Mouse (Mus musculus) heart, embryonic 14.5 days (tissue): ENCODE measurements at regions not wholly inside any gene's neighbourhood (a gene's known extent, or its start where the extent isn't known, plus 50 kb on each side); places are given as distances from the start of the nearest gene placed in this dataset.

ENCODE experiments used
- ATAC-seq: fragments of 200-750 bp; cut with Nextera tagmentation; 2 replicates; pipeline ENCODE4 v1.8.0; 2017; ENCODE audit warnings: low read depth, moderate TSS enrichment; ENCODE audit not compliant: insufficient number of reproducible peaks, insufficient read depth, low FRiP score
- H3K27ac ChIP-seq, 2 experiments: fragments of 200-500 bp in 1 of 2; fragments of 300-500 bp in 1 of 2; sonication (generic) in 1 of 2; replicated peaks in 1 of 2; 2 replicates each; pipeline ENCODE4 v1.5.1; 2012 to 2014; ENCODE audit warnings: low read depth in 2 of 2, low read length in 2 of 2, control low read depth in 1 of 2, mild to moderate bottlenecking in 1 of 2, mixed read lengths in 1 of 2; ENCODE audit not compliant: control insufficient read depth in 1 of 2, insufficient read depth in 1 of 2
- H3K27me3 ChIP-seq: fragments of 300-500 bp; sonication (generic); 2 replicates; pipeline ENCODE4 v1.6.1; 2014; ENCODE audit warnings: mild to moderate bottlenecking, low read length, control low read depth; ENCODE audit not compliant: control insufficient read depth, insufficient read depth
- H3K36me3 ChIP-seq: fragments of 300-500 bp; sonication (generic); 2 replicates; pipeline ENCODE4 v1.6.1; 2014; ENCODE audit warnings: mild to moderate bottlenecking, control low read depth, low read length, mixed read lengths; ENCODE audit not compliant: control insufficient read depth, insufficient read depth
- H3K4me1 ChIP-seq, 2 experiments: fragments of 200-500 bp in 1 of 2; fragments of 300-500 bp in 1 of 2; sonication (generic) in 1 of 2; 2 replicates each; pipeline ENCODE4 v1.6.1; 2012 to 2014; ENCODE audit warnings: low read length in 2 of 2, control low read depth in 1 of 2, mixed read lengths in 1 of 2; ENCODE audit not compliant: control insufficient read depth in 2 of 2, insufficient read depth in 2 of 2
- H3K4me2 ChIP-seq: fragments of 300-500 bp; sonication (generic); 2 replicates; pipeline ENCODE4 v1.6.1; 2014; ENCODE audit warnings: mild to moderate bottlenecking, low read length
- H3K4me3 ChIP-seq, 2 experiments: fragments of 200-500 bp in 1 of 2; fragments of 300-500 bp in 1 of 2; sonication (generic) in 1 of 2; 2 replicates each; pipeline ENCODE4 v1.5.1; 2012 to 2014; ENCODE audit warnings: low read length in 2 of 2, mild to moderate bottlenecking in 2 of 2, control low read depth in 1 of 2, low read depth in 1 of 2, moderate library complexity in 1 of 2; ENCODE audit not compliant: control insufficient read depth in 1 of 2, insufficient read depth in 1 of 2
- H3K9ac ChIP-seq: fragments of 300-500 bp; sonication (generic); 2 replicates; pipeline ENCODE4 v1.6.1; 2014; ENCODE audit warnings: mild to moderate bottlenecking, low read length
- H3K9me3 ChIP-seq: fragments of 300-500 bp; sonication (generic); 2 replicates; pipeline ENCODE4 v1.6.1; 2016; ENCODE audit warnings: low read length, control low read depth; ENCODE audit not compliant: control insufficient read depth
- WGBS: fragments of 180-500 bp; shearing (Covaris S2); extraction: QIAGEN DNeasy Blood & Tissue Kit; methylation state at CpG from one replicate; pipeline ENCODE4 v1.1.7; 2014; 5-methylcytosine and 5-hydroxymethylcytosine counted together

DNA sequence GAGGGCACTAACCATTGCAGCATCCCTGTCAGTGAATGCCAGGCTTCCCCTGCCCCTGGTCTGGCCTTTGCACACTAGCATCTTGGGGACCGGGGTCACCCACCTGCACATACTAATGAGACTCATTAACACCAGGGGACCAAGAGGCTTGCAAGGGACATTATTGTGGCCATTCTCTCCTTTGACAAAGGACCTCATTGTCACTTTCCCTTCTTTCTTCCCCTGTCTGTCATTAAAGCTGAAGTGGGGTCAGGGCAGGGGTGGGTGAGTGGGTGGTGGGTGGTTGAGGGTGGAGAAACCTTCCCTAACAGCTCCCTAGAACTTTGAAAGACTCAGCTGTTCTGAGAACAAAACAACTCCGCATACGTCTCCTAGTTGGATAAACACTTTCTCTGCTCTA, 356.4 kb upstream of the Id2 start:
- Histone ChIP-seq H3K27me3 (no peaks in the 10 kb centered on the region), H3K9ac (no peak overlapping the region), H3K4me1 (peaks cover 0 to 9% of the 10 kb centered on the region in 2 experiments), H3K9me3 (no peaks in the 10 kb centered on the region), H3K36me3 (no peaks in the 10 kb centered on the region), H3K4me2 (no peak overlapping the region), H3K4me3 (no peak overlapping the region), H3K27ac (no peak overlapping the region)
- WGBS, result 75% methylated on average over 3 of the region's 3 CpGs
- no peak for ATAC-seq

DNA sequence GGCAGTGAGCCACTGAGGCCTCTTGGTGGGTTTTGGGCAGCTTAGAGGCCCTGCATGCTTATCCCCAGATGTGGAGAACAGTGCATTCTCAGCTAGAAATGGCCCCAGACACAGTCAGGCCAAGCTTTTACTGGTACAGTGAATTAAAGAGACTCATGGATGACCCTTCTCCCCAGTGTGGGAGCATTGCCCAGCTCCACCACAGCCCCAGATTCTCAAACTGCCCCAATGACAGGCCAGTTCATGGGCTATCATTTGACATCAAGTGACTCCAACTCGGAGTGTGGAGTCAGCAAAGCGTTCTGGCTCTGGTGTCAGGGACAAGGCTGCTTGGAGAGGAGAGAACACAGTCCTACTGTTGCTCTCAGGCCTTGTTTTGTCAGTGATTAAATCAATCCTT, 354.2 kb upstream of the Id2 start:
- Histone ChIP-seq H3K27me3 (no peaks in the 10 kb centered on the region), H3K4me3 (no peak overlapping the region), H3K4me2 (no peak overlapping the region), H3K4me1 (peaks cover 0 to 9% of the 10 kb centered on the region in 2 experiments), H3K9me3 (no peaks in the 10 kb centered on the region), H3K9ac (no peak overlapping the region), H3K27ac (no peak overlapping the region), H3K36me3 (no peaks in the 10 kb centered on the region)
- WGBS, result 83% methylated on average over 2 of the region's 2 CpGs
- no peak for ATAC-seq

DNA sequence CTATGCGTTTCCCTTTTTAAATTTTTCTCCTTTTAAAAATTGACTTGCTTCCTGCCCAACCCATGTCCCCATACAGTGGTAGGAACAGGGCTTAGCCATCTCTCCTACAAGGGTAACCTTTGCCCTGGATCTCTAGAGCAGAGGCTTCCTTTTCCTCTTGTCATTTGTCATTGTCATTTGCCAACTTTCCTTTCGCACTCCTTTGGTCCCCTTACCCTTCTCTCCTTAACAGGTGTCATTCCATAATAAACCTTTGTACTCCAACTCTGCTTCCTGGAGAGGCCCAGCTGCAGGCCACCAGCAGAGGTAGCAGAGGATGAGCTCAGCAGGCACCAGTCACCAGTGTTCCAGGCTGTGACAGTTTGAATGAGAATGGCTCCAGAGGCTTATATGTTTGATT, 347.4 kb upstream of the Id2 start:
- Histone ChIP-seq H3K4me1 (no peaks in the 10 kb centered on the region), H3K4me3 (no peak overlapping the region), H3K9me3 (no peaks in the 10 kb centered on the region), H3K27me3 (no peaks in the 10 kb centered on the region), H3K9ac (no peak overlapping the region), H3K4me2 (no peak overlapping the region), H3K36me3 (no peaks in the 10 kb centered on the region), H3K27ac (no peak overlapping the region)
- ATAC-seq, result no peak
- WGBS, result 89% methylated on average over 2 of the region's 2 CpGs

DNA sequence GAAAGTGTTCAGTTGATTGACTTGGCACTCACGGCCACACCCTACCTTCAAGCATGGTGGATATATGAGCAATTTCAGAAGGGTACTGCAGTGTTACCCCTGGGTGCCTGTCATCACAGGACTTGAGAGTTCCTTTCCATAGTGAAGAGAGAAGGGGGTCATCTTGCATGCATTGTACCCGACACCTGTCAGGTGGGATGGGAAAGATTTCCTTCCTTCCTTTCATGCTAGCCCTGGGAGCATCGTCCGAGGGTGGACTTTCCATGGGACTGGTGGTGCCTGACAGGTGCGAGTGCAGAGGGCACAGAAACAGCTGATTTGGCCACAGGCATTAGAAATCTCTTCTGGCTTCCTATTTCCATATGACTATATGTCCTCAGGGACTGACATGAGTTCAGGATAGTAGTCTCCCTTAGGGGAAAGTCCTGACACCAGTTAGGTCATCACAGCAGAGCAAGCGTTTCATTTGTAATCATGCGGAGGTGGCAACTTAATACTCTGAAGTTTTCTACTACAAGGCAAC, 342.1 kb upstream of the Id2 start:
- Histone ChIP-seq H3K4me2 (no peak overlapping the region), H3K27ac (no peak overlapping the region), H3K36me3 (no peaks in the 10 kb centered on the region), H3K9ac (no peak overlapping the region), H3K4me1 (peaks cover 2 to 3% of the 10 kb centered on the region in 2 experiments; a peak in 3 of 4 replicates), H3K27me3 (no peaks in the 10 kb centered on the region), H3K9me3 (no peaks in the 10 kb centered on the region), H3K4me3 (no peak overlapping the region)
- no peak for ATAC-seq
- WGBS, result 89% methylated on average over 7 of the region's 7 CpGs

DNA sequence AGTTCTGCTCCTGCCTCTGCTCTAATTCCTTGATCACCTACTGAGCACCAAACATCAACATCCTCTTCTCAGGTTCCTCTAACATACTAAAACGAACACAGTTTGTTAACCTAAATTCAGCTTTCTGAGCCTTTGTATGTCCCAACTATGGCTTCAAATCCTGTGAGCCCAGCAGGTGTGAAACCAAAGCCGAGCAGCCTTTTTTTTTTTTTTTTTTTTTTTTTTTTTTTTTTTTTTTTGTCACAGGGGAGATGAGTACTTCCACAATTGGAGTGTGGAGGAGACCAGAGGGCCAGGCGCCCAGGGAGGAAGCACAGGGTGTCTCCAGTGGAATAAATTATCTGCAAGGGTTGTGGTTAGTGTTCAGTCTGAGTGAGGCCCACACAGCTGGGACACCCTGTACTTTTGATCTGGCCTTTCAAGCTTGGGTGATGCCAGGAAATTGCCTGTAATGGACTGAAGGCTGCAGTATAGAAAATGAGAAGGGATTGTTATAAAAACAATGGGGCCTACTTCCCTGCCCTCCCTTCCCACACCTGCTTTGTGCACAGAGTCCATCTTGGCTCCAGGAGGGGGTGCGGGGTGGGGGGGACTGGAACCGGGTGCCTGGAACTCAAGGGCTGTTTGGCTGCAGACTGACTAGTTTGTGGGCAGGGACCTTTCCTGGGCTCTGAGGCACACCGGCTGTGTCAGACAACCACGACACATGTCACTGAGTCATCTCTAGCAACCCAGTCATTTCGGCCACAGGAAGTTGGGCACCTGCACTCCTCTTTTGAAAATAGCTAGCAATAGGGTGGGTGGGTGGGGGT, 341.5 kb upstream of the Id2 start:
- Histone ChIP-seq H3K9me3 (no peaks in the 10 kb centered on the region), H3K4me2 (no peak overlapping the region), H3K4me3 (no peak overlapping the region), H3K27me3 (no peaks in the 10 kb centered on the region), H3K9ac (no peak overlapping the region), H3K36me3 (no peaks in the 10 kb centered on the region), H3K27ac (no peak overlapping the region), H3K4me1 (peaks cover 2 to 3% of the 10 kb centered on the region in 2 experiments; a peak in 3 of 4 replicates)
- no peak for ATAC-seq
- 75% methylated on average over 8 of the region's 8 CpGs for WGBS

DNA sequence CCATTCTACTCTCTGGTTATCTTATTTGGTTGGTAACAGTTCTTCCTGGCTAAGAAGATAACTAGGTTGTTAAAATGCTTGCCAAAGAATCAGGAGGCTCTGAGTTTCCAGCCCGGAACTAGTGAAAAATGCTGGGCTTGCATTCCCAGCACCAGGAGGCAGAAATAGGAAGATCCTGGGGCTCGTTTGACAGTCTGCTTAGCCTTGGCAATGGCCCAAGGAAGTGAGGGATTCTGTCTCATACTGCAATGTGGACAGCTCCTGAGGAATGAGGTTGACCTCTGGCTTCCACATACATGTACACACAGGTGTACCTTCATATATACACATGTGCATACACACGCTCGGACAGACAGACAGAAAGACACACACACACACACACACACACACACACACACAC, 340.6 kb upstream of the Id2 start:
- H3K36me3 ChIP-seq, result no peaks in the 10 kb centered on the region
- H3K27ac ChIP-seq, result no peak overlapping the region
- 53% methylated on average over 4 of the region's 4 CpGs for WGBS
- H3K4me3 ChIP-seq, result no peak overlapping the region
- H3K4me1 ChIP-seq, result peaks cover 3 to 4% of the 10 kb centered on the region in 2 experiments; a peak in 3 of 4 replicates
- H3K4me2 ChIP-seq, result no peak overlapping the region
- ATAC-seq, result no peak
- no peaks in the 10 kb centered on the region for H3K27me3 ChIP-seq
- no peaks in the 10 kb centered on the region for H3K9me3 ChIP-seq
- H3K9ac ChIP-seq, result no peak overlapping the region

DNA sequence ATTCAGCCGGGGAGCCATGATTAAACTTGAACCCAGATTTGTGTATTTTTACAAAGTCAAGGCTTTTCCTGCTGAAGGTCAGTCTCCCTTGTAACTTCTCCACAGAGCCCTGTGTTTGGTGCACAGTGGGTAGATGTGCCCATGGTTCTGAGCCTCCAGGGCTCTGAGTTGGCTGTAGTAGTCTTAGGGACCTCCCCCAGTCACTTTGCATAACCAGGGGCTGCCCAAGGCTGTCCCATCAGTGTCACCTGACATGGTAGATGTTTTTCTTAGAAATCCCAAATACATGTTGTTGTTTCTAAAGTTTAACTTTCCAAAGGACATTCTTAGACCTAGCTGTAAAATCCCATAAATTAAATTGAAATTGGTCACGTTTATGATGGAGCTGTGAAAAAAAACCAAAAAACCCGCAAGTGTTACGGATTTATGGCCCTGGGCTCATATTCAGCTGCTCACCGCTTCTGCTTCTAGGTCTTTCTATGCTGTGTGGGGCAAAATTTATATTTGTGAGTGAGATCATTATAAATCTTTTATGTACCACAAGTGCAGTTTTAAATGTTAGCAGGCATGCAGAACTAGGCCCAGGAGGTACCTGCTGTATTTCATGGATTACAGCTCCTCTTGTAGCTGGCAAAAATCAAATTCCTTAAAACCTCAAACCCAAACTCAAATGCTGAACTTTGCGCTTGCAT, 339.4 kb upstream of the Id2 start:
- Histone ChIP-seq H3K27me3 (no peaks in the 10 kb centered on the region), H3K9me3 (no peaks in the 10 kb centered on the region), H3K9ac (no peak overlapping the region), H3K4me1 (peaks cover 3 to 4% of the 10 kb centered on the region in 2 experiments; a peak in 3 of 4 replicates), H3K27ac (no peak overlapping the region), H3K4me3 (no peak overlapping the region), H3K4me2 (no peak overlapping the region), H3K36me3 (no peaks in the 10 kb centered on the region)
- ATAC-seq, result no peak
- 88% methylated on average over 6 of the region's 6 CpGs for WGBS
